Mouse (Mus musculus) liver, postnatal 0 days (tissue): ENCODE results near the gene Nat10. TPM values are rescaled to one million over a fixed set of nuclear protein-coding genes. Genes with fewer than 3 reads are reported as not detected.

ENCODE experiments used
- ATAC-seq: fragments of 200-750 bp; cut with Nextera tagmentation; 2 replicates; pipeline ENCODE4 v1.8.0; 2017; ENCODE audit warnings: mild to moderate bottlenecking, moderate library complexity
- DNase-seq: peaks from one replicate; pipeline ENCODE4 v3.0.0-alpha.2; 2016
- H3K27ac ChIP-seq: fragments of 300-500 bp; sonication (generic); 2 replicates; pipeline ENCODE4 v1.5.1; 2014; ENCODE audit warnings: antibody characterized with exemption, moderate library complexity, mild to moderate bottlenecking, low read depth
- H3K27me3 ChIP-seq: fragments of 300-500 bp; sonication (generic); 2 replicates; pipeline ENCODE4 v1.6.1; 2014; ENCODE audit warnings: low read length, control low read depth, mixed read lengths; ENCODE audit not compliant: insufficient read depth
- H3K36me3 ChIP-seq: fragments of 300-500 bp; sonication (generic); replicated peaks from 2 replicates; pipeline ENCODE4 v1.6.1; 2014; ENCODE audit warnings: mild to moderate bottlenecking, control low read depth, low read length, moderate library complexity, mixed read lengths; ENCODE audit not compliant: insufficient read depth
- H3K4me1 ChIP-seq: fragments of 300-500 bp; sonication (generic); 2 replicates; pipeline ENCODE4 v1.6.1; 2014; ENCODE audit warnings: antibody characterized with exemption, mild to moderate bottlenecking, control low read depth; ENCODE audit not compliant: insufficient read depth
- H3K4me2 ChIP-seq: fragments of 300-500 bp; sonication (generic); 2 replicates; pipeline ENCODE4 v1.6.1; 2014; ENCODE audit warnings: low read depth, mild to moderate bottlenecking, low read length, moderate library complexity, mixed read lengths
- H3K4me3 ChIP-seq: fragments of 300-500 bp; sonication (generic); 2 replicates; pipeline ENCODE4 v1.5.1; 2014; ENCODE audit warnings: low read depth, low read length
- H3K9ac ChIP-seq: fragments of 300-500 bp; sonication (generic); replicated peaks from 2 replicates; pipeline ENCODE4 v1.6.1; 2014; ENCODE audit warnings: mild to moderate bottlenecking, moderate library complexity
- H3K9me3 ChIP-seq: fragments of 300-500 bp; sonication (generic); 2 replicates; pipeline ENCODE4 v1.6.1; 2016; ENCODE audit warnings: mild to moderate bottlenecking, control low read depth, low read length, mixed read lengths
- CTCF ChIP-seq: sonication (generic); IDR thresholded peaks from 2 replicates; pipeline ENCODE4 v1.5.1; 2016; ENCODE audit warnings: antibody characterized with exemption, low read depth
- EP300 ChIP-seq: IDR thresholded peaks from 2 replicates; pipeline ENCODE4 v1.6.1; 2016; ENCODE audit warnings: antibody characterized with exemption, low read depth, mild to moderate bottlenecking
- whole genome bisulfite sequencing: fragments of 180-500 bp; shearing (Covaris S2); extraction: QIAGEN DNeasy Blood & Tissue Kit; methylation state at CpG from one replicate; pipeline ENCODE4 v1.1.7; 2014; ENCODE audit not compliant: insufficient replicate concordance; 5-methylcytosine and 5-hydroxymethylcytosine counted together
- polyA plus RNA-seq: library from polyadenylated mRNA; unstranded; fragments of >200 nt; fragmentation: Nextera tagmentation; extraction: Ambion mirVana; gene quantifications from 2 replicates; pipeline ENCODE4 v1.2.1, GENCODE M21; 2015

The Nat10 gene
- polyA plus RNA-seq, 1 experiment from 2014 or later: 5.7 TPM

GRCm38 (mm10) chr2:103718594-103719291, 42.3 kb downstream of the Nat10 start:
- WGBS: 65% methylated on average over 8 of the region's 8 CpGs
- Histone ChIP-seq H3K27me3 (no peaks in the 10 kb centered on the region), H3K9ac (no peak overlapping the region), H3K4me3 (no peak overlapping the region), H3K9me3 (no peaks in the 10 kb centered on the region), H3K36me3 (peaks cover 27% of the 10 kb centered on the region), H3K27ac (no peak overlapping the region), H3K4me2 (no peak overlapping the region), H3K4me1 (peaks cover 4% of the 10 kb centered on the region)
- peak; percentile 91 for TF ChIP-seq CTCF
- TF ChIP-seq EP300: no peak
- DNase-seq: peak; percentile 73
- peak; percentile 62 for ATAC-seq

- Histone ChIP-seq H3K9me3 (no peaks in the 10 kb centered on the region), H3K27ac (peak overlapping the region; percentile 84), H3K4me2 (no peak overlapping the region), H3K9ac (no peak overlapping the region), H3K27me3 (no peaks in the 10 kb centered on the region), H3K4me3 (no peak overlapping the region), H3K4me1 (peaks cover 8% of the 10 kb centered on the region), H3K36me3 (peaks cover 10% of the 10 kb centered on the region)
- TF ChIP-seq CTCF (no peak), EP300 (no peak)
- WGBS: 50% methylated on average over 4 of the region's 4 CpGs
- ATAC-seq: no peak
- no peak for DNase-seq
Measured at GRCm38 (mm10) chr2:103714412-103714811, 46.7 kb downstream of the Nat10 start.

GRCm38 (mm10) chr2:103713831-103714230, 47.2 kb downstream of the Nat10 start:
- DNase-seq: peak; percentile 51
- Histone ChIP-seq H3K27me3 (no peaks in the 10 kb centered on the region), H3K4me3 (no peak overlapping the region), H3K27ac (peak overlapping the region; percentile 84), H3K36me3 (peaks cover 10% of the 10 kb centered on the region), H3K9ac (no peak overlapping the region), H3K4me1 (peaks cover 8% of the 10 kb centered on the region), H3K4me2 (no peak overlapping the region), H3K9me3 (no peaks in the 10 kb centered on the region)
- TF ChIP-seq CTCF: no peak
- no peak for TF ChIP-seq EP300
- peak; percentile 94 for ATAC-seq
- WGBS: 73% methylated on average over 7 of the region's 7 CpGs

- 74% methylated on average over 7 of the region's 7 CpGs for WGBS
- Histone ChIP-seq H3K9me3 (no peaks in the 10 kb centered on the region), H3K36me3 (peaks cover 8% of the 10 kb centered on the region), H3K4me2 (no peak overlapping the region), H3K4me3 (no peak overlapping the region), H3K4me1 (peaks cover 16% of the 10 kb centered on the region), H3K27me3 (no peaks in the 10 kb centered on the region), H3K27ac (no peak overlapping the region), H3K9ac (no peak overlapping the region)
- TF ChIP-seq EP300 (no peak), CTCF (no peak)
- DNase-seq (no peak), ATAC-seq (no peak)
Measured at GRCm38 (mm10) chr2:103710849-103711248, 50.2 kb downstream of the Nat10 start.

GRCm38 (mm10) chr2:103707056-103707776, 53.9 kb downstream of the Nat10 start:
- H3K36me3 ChIP-seq: peaks cover 5% of the 10 kb centered on the region
- no peak overlapping the region for H3K4me3 ChIP-seq
- no peak for TF ChIP-seq EP300
- no peak for TF ChIP-seq CTCF
- no peak for DNase-seq
- no peak overlapping the region for H3K4me2 ChIP-seq
- H3K27ac ChIP-seq: no peak overlapping the region
- H3K27me3 ChIP-seq: no peaks in the 10 kb centered on the region
- H3K4me1 ChIP-seq: peaks cover 8% of the 10 kb centered on the region
- WGBS: 59% methylated on average over 6 of the region's 6 CpGs
- peak; percentile 52 for ATAC-seq
- H3K9me3 ChIP-seq: no peaks in the 10 kb centered on the region
- no peak overlapping the region for H3K9ac ChIP-seq

DNA sequence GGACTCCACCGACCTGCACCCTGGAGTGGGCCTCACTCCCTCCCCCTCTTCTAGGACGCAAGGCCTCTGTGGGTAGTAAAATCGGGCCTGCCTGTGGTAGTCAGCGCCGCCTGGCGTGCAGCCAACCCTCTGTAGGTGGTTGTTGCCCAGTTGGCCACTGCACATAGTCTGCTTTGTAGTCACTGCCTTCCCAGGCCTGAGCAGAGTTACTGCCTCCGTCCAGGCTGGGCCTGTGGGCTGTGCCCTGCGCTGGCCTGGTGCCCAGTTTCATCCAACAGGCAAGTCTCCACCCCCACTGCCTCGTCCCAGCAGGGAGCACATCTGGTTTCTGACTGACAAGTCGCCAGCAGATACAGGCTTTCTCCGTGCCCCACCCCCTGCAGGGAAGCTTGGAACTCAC, 54.8 kb downstream of the Nat10 start:
- Histone ChIP-seq H3K27me3 (no peaks in the 10 kb centered on the region), H3K4me3 (no peak overlapping the region), H3K9me3 (no peaks in the 10 kb centered on the region), H3K9ac (no peak overlapping the region), H3K4me2 (no peak overlapping the region), H3K4me1 (peaks cover 8% of the 10 kb centered on the region), H3K27ac (no peak overlapping the region), H3K36me3 (peaks cover 5% of the 10 kb centered on the region)
- 42% methylated on average over 11 of the region's 11 CpGs for WGBS
- peak; percentile 81 for DNase-seq
- ATAC-seq: peak; percentile 85
- TF ChIP-seq EP300: no peak
